ENCODE assay signal across 10 mouse cellular contexts in genomic region chr16:31276962-31277361, GRCm38 (mm10). TPM values are rescaled to one million over a fixed set of nuclear protein-coding genes. Genes with fewer than 3 reads are reported as not detected.
DNase-seq lines count a peak whose midpoint lies in the region; ATAC-seq and TF ChIP-seq lines count a peak whose summit lies in the region.
"Had no signal": no experiment of that assay in that cellular context is flagged by ENCODE, and none has a peak within 500 bp of the region (broad histone marks: within the 10 kb centered on the region; RNA-seq: fewer than 3 reads in every experiment).

No protein-coding gene starts in this region.

- H3K4me3 ChIP-seq in hindbrain, embryonic 13.5 days = no peak overlapping the region
- H3K4me3 ChIP-seq in hindbrain, embryonic 14.5 days (replicated peaks; ENCODE audit: low read length) = no peak overlapping the region
- H3K4me3 ChIP-seq in cortical plate, adult 2 months (ENCODE audit: insufficient read depth, low read length) = no peak overlapping the region
- H3K4me3 ChIP-seq in liver, embryonic 15.5 days (replicated peaks) = no peak overlapping the region

- DNase-seq in hindbrain, embryonic 14.5 days (ENCODE audit: low spot score) = no peak
- peak; percentile 18 for DNase-seq in heart, postnatal 25 days (ENCODE audit: low spot score)
- DNase-seq in urinary bladder, adult 18-20 months (ENCODE audit: low spot score in 2 of 2) = no peak
- no peak for DNase-seq in embryo, embryonic 10 days (ENCODE audit: low spot score)
- no peak for DNase-seq in left cerebral cortex, adult 18-20 months (ENCODE audit: low spot score in 2 of 2)
- DNase-seq: forebrain, postnatal 0 days had no signal

- no peak overlapping the region for H3K4me2 ChIP-seq in hindbrain, embryonic 13.5 days
- H3K4me2 ChIP-seq in hindbrain, embryonic 14.5 days (replicated peaks) = no peak overlapping the region
- no peak overlapping the region for H3K4me2 ChIP-seq in liver, embryonic 15.5 days

- no peak overlapping the region for H3K9ac ChIP-seq in hindbrain, embryonic 13.5 days
- no peak overlapping the region for H3K9ac ChIP-seq in hindbrain, embryonic 14.5 days
- no peak overlapping the region for H3K9ac ChIP-seq in liver, embryonic 15.5 days
- H3K9ac ChIP-seq: forebrain, postnatal 0 days had no signal

- no peaks in the 10 kb centered on the region for H3K27me3 ChIP-seq in hindbrain, embryonic 13.5 days
- H3K27me3 ChIP-seq in hindbrain, embryonic 14.5 days (ENCODE audit: control insufficient read depth, insufficient read depth, low read length) = no peaks in the 10 kb centered on the region
- peaks cover 5% of the 10 kb centered on the region; the same call in 1 of the 2 replicates for H3K27me3 ChIP-seq in liver, embryonic 15.5 days

- intact Hi-C loops in heart, postnatal 25 days (cut with DNase I) = loop anchor here (2.0 kb wide), 1 partner anchor 50 kb away; no protein-coding TSS in a partner anchor

- WGBS in hindbrain, embryonic 13.5 days = 92% methylated on average over 7 of the region's 7 CpGs
- 90% methylated on average over 7 of the region's 7 CpGs for WGBS in hindbrain, embryonic 14.5 days
- WGBS in liver, embryonic 15.5 days (ENCODE audit: insufficient replicate concordance) = 64% methylated on average over 7 of the region's 7 CpGs

- no peak for TF ChIP-seq CTCF in cortical plate, adult 2 months (IDR thresholded peaks at IDR 0.05; ENCODE audit: extremely low read depth, insufficient read depth, low read length)

- peaks cover 21% of the 10 kb centered on the region for H3K4me1 ChIP-seq in hindbrain, embryonic 13.5 days (replicated peaks)
- peaks cover 20% of the 10 kb centered on the region for H3K4me1 ChIP-seq in hindbrain, embryonic 14.5 days (replicated peaks; ENCODE audit: control insufficient read depth, insufficient read depth, low read length)
- H3K4me1 ChIP-seq in cortical plate, adult 2 months (ENCODE audit: control insufficient read depth, insufficient read depth, low read length) = peaks cover 5% of the 10 kb centered on the region; the same call in 1 of the 2 replicates
- peaks cover 26% of the 10 kb centered on the region for H3K4me1 ChIP-seq in liver, embryonic 15.5 days (replicated peaks)

- no peaks in the 10 kb centered on the region for H3K36me3 ChIP-seq in hindbrain, embryonic 13.5 days
- H3K36me3 ChIP-seq in hindbrain, embryonic 14.5 days (replicated peaks; ENCODE audit: control insufficient read depth, insufficient read depth) = no peaks in the 10 kb centered on the region
- no peaks in the 10 kb centered on the region for H3K36me3 ChIP-seq in liver, embryonic 15.5 days (replicated peaks)

- H3K27ac ChIP-seq in hindbrain, embryonic 13.5 days = 0 out of 2 replicates have a peak overlapping the region, but pooled peaks have one; percentile 18
- H3K27ac ChIP-seq in hindbrain, embryonic 14.5 days = no peak overlapping the region
- peak overlapping the region; percentile 10 for H3K27ac ChIP-seq in cortical plate, adult 2 months (ENCODE audit: insufficient read depth, low read length)
- 0 out of 2 replicates have a peak overlapping the region, but pooled peaks have one; percentile 6 for H3K27ac ChIP-seq in liver, embryonic 15.5 days (replicated peaks)

- TF ChIP-seq POLR2A in cortical plate, adult 2 months (IDR thresholded peaks at IDR 0.05; ENCODE audit: extremely low read depth, insufficient read depth, low read length) = no peak

- no peak for ATAC-seq in hindbrain, embryonic 13.5 days (ENCODE audit: low FRiP score)
- no peak for ATAC-seq in hindbrain, embryonic 14.5 days (ENCODE audit: low FRiP score)
- no peak for ATAC-seq in liver, embryonic 15.5 days (ENCODE audit: insufficient read depth)
- ATAC-seq: forebrain, postnatal 0 days; midbrain, embryonic 16.5 days had no signal

- H3K9me3 ChIP-seq in hindbrain, embryonic 13.5 days = no peaks in the 10 kb centered on the region
- H3K9me3 ChIP-seq in hindbrain, embryonic 14.5 days (ENCODE audit: control insufficient read depth, low read length) = no peaks in the 10 kb centered on the region
- H3K9me3 ChIP-seq in liver, embryonic 15.5 days (replicated peaks) = no peaks in the 10 kb centered on the region

RNA-seq across cellular contexts. Expression of gene Ppp1r2, which starts 1.9 kb away (rescaled TPM):
- polyA plus RNA-seq in hindbrain, embryonic 13.5 days (2015; fragmentation: Nextera tagmentation; extraction: Ambion mirVana) = 108 and 113 TPM in 2 replicates
- 103 and 107 TPM in 2 replicates for polyA plus RNA-seq in hindbrain, embryonic 14.5 days (2014; fragmentation: Nextera tagmentation; extraction: Ambion mirVana)
- 62.2 and 64.2 TPM in 2 replicates for polyA plus RNA-seq in cortical plate, adult 2 months (2012; rRNA removed)
- 10 to 100 TPM; 80.7 to 84.4 TPM for total RNA-seq in heart, postnatal 25 days (2021)
- polyA plus RNA-seq in liver, embryonic 15.5 days (2015; fragmentation: Nextera tagmentation; extraction: Ambion mirVana) = 31.2 and 33.1 TPM in 2 replicates
- 100 to 1,000 TPM; 107 to 113 TPM for total RNA-seq in left cerebral cortex, adult 18-20 months (2021)

RNA-seq across cellular contexts. Expression of gene Apod, which starts 37.6 kb away (rescaled TPM):
- 62.3 and 64.0 TPM in 2 replicates for polyA plus RNA-seq in hindbrain, embryonic 13.5 days (2015; fragmentation: Nextera tagmentation; extraction: Ambion mirVana)
- polyA plus RNA-seq in hindbrain, embryonic 14.5 days (2014; fragmentation: Nextera tagmentation; extraction: Ambion mirVana) = 73.7 and 76.7 TPM in 2 replicates
- 224 and 296 TPM in 2 replicates for polyA plus RNA-seq in cortical plate, adult 2 months (2012; rRNA removed)
- 1 to 10 TPM; 2.6 to 2.9 TPM for total RNA-seq in heart, postnatal 25 days (2021)
- not detected in 2 replicates for polyA plus RNA-seq in liver, embryonic 15.5 days (2015; fragmentation: Nextera tagmentation; extraction: Ambion mirVana)
- total RNA-seq in left cerebral cortex, adult 18-20 months (2021) = 100 to 1,000 TPM; 197 to 221 TPM

Comparison
In these comparisons a context has a peak if more than half of its experiments do, and no peak if none do; other contexts are left out.
1. RNA of gene Apod, which starts 37.6 kb away (polyA plus RNA-seq): 224 to 296 TPM in cortical plate, adult 2 months, 73.7 to 76.7 TPM in hindbrain, embryonic 14.5 days and 62.3 to 64.0 TPM in hindbrain, embryonic 13.5 days; not detected in liver, embryonic 15.5 days; every median in the first group is over 10 times any median in the second.